Mouse (Mus musculus) urinary bladder, adult 2 months (tissue): ENCODE data around the gene Socs2. TPM values are rescaled to one million over a fixed set of nuclear protein-coding genes. Genes with fewer than 3 reads are reported as not detected.
A peak's percentile ranks its signal among the peaks of the same experiment; 100 is the strongest.

ENCODE experiments used
- DNase-seq: peaks from one replicate; pipeline ENCODE4 v3.0.0; 2022; ENCODE audit warnings: low spot score
- polyA plus RNA-seq: library from polyadenylated mRNA; depleted of rRNA; stranded (reverse); fragments of >200 nt; gene quantifications from 2 replicates; pipeline ENCODE4 v1.2.3, GENCODE M21; 2012

Gene Socs2
- polyA plus RNA-seq, 1 experiment, result 15.6 TPM

- no peak for DNase-seq
Observed at GRCm38 (mm10) chr10:95420284-95420683, 3.3 kb upstream of the Socs2 start.

GRCm38 (mm10) chr10:95419726-95420125, 2.7 kb upstream of the Socs2 start:
- no peak for DNase-seq

DNA sequence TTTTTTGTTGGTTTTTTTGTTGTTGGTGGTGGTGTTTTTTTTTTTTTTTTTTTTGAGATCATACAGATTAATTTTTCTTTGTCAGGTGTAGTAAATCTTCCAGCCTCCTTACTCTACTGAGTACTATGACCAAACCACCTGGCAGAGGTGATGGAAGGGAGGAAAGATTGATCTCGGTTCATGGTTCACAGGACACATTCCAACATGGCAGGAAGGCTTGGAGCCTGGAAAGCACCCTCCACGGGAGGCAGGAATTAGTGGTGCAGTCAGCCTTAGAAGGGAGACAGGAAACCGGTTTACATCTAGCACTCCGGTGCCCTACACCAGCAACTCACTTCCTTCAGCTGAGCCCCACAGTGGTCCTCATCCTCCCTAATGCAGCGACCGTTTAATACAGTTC, 1.7 kb upstream of the Socs2 start:
- no peak for DNase-seq

DNA sequence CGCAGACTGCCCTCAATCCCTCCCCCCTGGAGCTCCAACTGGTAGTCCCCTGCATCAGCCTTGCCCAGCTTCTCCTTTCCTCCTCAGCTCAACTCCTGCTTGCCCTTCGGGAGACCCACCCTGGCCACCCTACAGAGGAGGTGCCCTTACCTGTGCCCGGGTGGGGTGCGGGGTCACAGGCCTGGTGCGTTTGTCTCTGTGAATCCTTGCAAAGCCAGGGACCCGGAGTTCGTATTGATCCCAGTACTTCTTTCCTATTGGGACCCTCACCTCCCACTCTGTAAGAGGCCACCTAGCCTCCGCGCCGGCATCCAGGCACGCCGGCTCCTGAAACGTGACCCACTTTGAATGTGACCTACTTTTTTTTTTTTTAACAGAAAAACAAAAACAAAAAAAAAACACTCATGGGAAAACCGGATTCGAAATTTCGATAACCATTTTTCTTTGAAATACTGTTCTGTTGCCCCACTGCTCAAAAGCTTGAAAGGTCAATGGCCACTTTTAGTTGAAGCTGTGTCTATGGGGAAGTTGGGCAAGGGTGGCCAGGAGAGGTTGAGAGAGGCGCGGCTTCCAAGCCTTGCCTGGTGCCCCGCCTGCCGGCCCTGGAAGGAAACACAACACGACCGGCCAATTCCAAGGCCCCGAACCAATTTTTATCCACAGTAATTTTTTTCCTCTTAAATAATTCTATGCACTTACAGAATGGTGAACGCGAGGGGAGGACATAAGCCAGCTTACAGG, 686 bp upstream of the Socs2 start:
- DNase-seq, result peak; percentile 47

DNA sequence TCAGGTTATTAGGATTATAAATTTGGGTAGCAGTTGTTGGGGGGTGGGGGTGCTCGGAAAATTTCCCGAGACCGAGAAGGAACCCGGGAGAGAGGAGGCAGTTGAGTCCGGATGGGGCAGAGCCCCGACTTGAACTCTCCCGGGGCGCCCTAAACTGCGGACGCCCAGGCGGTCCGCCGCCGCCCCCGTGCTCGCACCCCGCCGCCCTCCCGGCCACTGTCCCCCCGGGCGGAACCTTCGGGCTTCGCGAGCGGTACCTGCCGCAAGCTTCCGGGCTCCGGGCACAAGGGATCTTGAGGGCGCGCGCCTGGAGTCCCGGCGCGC, 657 bp downstream of the Socs2 start:
- DNase-seq, result no peak

GRCm38 (mm10) chr10:95415533-95416360, 1.2 kb downstream of the Socs2 start:
- DNase-seq, result peak; percentile 41

DNA sequence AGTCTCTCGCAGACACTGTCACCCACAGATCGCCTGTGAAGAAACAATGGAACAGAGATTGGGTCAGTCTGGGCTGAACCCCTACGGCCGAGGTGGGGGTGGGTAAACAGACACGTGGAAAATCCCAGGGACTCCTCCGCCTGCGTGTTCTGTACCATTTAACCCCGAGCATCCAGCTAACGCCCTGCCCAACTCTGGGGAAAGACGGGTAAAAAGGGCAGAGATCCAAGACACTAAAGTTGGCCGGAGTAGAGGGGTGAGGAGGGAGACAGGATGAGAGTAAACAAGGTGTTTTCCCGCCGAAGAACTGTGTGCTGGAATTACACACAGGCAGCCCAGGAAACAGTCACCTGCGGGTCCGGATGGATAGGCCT, 1.8 kb downstream of the Socs2 start:
- no peak for DNase-seq

DNA sequence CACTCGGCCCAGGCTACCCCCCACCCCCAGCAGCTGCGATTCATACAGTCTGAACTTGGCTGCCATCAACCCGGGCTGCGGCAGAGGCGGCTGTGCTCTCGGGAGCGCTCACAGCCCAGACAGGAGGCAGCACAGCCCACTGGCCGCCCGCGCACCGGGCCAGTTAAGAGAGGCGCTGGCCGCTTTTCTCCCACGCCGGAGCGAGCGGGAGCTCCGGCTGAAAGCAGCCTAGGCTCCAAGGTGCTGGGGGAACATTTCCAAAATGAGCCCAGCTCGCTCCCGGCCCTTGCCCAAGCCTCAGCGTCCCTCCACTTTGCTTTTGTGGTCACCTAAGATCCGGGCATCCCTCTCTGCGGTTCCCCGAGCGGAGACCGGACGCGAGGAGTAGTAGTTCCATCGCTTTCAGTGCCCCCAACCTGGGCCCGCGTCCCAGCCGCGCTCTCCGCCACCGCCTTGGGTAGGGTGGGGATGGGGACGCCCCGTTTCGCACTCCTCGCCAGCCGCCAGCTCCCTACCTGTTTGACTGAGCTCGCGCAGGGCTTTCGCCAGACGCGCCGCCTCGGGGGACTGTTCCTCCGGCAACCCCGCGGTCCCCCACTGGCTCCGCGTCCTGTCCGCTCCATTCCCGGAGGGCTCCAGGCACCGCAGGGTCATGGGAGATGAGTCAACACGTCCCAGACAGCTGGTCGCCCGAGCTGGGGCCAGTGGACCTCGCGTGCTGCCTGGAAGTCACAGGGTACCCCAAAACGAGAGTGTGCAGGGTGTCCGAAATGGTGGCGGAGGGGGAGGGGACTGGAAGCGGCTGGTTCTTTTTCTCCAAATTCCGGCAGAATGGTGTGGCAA, 2.4 kb downstream of the Socs2 start:
- peak; percentile 27 for DNase-seq

DNA sequence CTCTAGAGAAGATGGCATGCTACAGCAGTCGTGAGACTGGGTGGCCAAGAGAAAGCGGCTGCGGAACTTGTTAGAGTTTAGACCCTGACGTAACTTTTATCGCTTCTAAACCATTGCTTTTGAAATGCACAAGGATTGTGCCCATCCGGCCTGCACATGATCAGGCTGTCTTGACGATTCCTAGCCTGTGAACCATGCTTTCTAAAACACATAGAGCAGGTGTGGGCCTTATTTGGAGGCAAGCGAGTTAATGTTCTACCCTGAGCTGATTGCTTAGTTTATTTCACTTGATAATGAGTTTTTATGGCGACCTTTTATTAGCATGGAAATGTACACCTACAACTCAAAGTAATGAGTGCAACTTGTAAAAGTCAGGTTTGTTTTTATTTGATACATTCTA, 5.8 kb downstream of the Socs2 start:
- DNase-seq, result no peak

GRCm38 (mm10) chr10:95410709-95411108, 6.3 kb downstream of the Socs2 start:
- DNase-seq, result no peak

DNA sequence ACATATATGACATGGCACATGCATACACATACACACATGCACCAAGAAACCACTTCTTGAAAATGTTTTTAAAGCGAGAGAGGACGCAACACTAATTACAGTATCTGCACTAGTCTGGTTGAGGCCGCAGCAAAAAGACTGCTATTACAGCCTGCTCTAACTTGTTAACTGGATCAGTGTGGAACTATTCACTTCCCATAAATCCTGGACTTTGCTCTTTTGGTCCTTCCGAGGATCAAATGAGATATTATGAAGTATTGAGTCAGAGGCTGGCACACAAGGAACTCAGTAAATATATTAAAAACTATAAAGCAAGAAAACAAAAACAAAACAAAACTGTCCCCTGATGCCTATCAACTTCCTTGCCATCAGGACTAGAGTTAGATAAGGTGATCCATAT, 6.8 kb downstream of the Socs2 start:
- no peak for DNase-seq

GRCm38 (mm10) chr10:95409149-95409548, 7.8 kb downstream of the Socs2 start:
- DNase-seq, result no peak

- no peak for DNase-seq
Observed at GRCm38 (mm10) chr10:95408487-95408886, 8.5 kb downstream of the Socs2 start.

GRCm38 (mm10) chr10:95407541-95408160, 9.3 kb downstream of the Socs2 start:
- DNase-seq, result no peak

DNA sequence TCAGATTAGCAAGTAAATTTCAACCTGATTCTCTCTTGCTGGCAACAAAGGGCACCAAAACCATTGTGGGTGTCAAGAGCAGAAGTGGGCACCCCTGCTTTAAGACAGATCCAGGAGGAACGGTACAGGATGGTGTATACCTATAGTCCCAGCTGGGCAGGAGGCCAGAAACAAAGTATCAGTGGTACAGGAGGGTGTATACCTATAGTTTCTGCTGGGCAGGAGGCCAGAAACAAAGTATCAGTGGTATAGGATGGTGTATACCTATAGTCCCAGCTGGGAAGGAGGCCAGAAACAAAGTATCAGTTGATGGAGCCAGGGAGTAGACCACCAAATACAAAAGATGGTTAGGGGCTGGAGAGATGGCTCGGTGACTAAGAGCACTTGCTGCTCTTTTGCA, 12.2 kb downstream of the Socs2 start:
- DNase-seq, result no peak

DNA sequence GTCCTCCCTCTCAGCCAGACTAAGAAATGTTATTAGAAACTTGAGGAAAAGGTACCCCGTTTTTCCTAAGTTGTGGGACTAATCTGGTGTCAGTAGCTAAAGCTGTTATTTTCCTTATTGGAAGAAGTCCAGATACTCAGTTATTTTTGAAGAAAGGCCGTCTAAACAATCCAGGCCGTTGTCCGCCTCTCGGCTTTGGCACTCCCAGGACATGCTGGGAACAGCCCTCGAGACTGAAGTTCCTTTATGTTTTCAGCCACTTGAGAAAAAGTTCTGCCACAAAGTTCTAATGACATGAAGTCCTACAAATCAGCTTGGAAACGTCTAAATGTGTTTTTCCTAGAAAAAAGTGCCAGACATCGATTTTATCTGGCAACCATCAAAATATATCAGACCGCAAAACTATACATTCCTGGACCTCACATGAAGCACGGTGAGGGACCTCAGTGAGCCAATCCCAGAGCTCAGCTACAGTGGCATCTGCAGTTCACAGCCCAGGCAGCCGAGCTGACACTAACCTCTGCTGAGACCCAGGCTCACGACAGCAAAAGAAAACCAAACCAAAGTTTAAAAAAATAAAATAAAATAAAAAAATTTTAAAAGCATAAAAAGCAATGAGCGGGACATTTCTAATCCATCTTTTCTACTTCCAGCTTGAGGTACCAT, 17.2 kb downstream of the Socs2 start:
- DNase-seq, result no peak

- no peak for DNase-seq
Observed at GRCm38 (mm10) chr10:95398489-95398888, 18.5 kb downstream of the Socs2 start.

DNA sequence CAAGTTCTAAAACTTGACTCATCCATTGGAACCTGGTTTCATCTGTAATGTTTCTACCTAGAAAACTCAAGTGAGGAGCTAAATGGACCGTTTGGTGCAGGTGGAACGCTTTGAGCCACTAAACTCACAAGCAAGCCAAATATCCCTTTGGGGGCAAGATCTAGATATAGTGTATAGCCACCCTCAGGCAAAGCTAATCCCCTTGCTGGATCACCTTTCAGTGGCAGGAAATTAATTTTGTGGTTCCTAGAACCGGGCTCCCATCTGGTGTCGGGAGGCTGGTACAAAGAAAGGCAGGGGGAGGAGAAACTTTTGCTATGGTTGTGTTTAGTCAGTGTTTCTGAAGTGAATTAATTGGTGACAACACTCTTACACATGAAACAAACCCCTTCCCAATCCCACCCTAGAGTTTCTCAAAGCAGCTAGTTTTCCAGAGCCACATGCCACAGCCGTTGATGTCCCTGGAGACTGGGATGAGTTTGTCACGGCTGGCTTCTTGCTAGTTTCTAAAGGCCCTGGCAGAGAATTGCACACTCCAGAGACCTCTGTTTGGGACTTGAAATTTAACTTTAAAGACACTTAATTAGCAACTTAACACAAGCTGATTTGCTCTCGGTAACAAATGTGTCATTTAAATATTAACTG, 19.7 kb downstream of the Socs2 start:
- no peak for DNase-seq

- no peak for DNase-seq
Observed at GRCm38 (mm10) chr10:95396356-95396755, 20.6 kb downstream of the Socs2 start.

DNA sequence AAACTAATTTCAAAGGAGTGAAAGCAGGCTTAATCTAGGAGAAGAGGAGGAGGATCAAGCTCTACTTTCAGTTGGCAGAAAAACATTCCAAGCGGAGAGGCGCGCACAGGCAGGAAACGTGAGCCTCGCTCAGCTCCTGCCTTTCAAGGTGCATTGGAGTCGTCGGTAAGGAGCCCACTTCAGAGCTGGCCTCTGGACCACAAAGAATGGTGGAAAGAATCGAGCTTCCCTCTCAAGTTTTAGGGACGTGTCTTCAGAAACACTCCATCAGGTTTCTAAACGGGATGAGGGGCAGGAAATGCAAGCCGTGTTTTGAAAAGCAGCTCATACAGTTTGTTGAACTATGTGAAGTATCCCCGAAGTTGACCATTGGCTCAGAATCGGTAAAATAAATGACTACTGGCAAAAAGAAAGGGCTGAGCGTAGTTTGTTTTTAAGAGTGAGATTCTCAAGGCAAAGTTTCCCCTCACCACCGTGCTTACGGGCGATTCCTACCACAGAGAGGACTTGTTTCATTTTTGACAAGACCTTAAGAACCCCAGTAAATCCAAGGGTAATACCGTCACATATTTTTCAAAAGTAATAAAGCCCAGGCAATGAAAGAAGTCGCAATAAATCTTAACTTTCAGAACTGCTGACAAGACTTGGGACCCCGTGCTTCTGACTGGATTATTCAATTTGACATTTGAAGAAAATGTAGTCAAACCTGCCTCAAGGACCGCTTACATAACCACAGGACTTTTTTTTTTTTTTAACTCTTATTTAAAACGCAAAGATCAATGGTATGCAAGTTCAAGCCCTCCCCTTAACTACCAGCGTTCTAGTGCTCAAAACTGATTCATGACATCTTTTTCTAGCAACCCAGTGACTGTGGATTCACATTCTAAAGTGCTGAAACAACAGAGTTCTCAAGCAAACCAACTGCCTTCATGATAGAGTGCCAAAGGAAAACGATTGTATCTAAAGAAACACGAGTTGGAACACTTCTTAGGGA, 21.9 kb downstream of the Socs2 start:
- DNase-seq, result no peak
